Mouse (Mus musculus) heart, adult 9 months (tissue): Measurements from ENCODE around the gene Rrp1b.

Experiments
- DNase-seq, 2 experiments: peaks; one replicate each; pipeline ENCODE4 v3.0.0; 2022; ENCODE audit warnings: low spot score in 2 of 2

The Rrp1b gene

DNA sequence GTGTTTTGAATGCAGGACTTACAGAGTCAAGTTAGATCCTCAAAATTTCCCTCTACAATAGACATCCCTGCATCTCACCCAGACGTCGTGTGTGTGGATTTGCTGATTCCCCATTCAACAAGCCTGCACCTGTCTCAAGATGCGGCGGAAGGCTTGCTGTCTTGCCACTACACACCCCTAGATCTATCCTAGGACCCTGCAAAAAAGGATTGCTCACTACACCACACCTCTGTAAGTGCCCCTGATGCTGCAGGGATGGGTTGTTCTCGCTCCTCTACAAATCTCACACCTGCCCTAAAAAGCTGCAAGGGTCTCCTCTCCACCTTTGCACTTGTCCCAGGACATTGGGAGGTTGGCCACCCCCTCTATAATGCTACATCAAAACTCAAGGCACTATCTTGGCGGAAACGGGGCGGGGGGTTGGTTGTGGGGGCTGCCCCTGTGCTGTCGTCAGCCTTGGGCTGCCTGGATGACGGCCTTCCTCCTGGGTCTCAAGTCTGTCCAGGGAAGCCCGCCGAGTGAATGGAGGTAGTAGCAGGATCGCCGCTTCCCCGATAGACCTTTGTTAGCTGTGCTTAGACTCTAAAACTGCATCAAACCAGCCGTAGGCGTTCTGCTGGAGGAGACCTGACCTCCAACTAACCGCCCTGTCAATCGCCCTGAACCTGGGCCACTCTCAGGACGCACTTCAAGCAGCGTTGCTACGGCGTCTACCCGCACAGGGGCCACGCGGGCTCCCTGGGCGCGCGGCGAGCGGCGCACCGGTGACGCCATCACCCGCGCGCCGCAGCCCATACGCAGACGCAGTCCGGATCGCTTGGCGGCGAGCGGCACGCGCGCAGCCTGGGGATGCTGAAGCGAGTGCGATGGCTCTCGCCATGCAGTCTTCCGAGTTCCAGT is at the start of gene Rrp1b, which contains the start of gene Hsf2bp:
Gene Rrp1b, plus strand, starts transcription at position 492 of the 900 bp plus-strand sequence.
Gene Hsf2bp, minus strand, starts transcription at position 741 of the 900 bp plus-strand sequence.
- DNase-seq = peak; percentile 50 to 56

- DNase-seq = no peak
Observed at GRCm38 (mm10) chr17:31986915-31987314, 49.0 kb upstream of the Rrp1b start.

DNA sequence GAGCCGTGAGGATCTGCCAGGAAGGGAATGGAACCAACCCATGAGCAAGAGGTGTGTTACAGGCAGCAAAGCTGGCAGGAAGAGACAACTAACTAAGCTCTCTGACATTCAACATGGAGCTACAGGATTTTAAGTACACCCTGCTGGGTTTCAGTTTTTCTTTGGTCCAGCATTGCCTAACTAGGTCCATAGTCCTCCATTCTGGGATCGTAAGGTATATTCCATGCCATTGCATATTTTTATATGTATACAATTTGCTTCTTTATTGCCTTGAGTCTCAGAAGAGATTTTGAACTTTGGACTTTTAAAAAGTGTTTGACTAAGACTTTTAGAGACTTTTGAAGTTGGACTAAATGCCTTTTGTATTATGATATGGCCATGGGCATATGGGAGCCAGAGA is 46.9 kb upstream of the Rrp1b start:
- no peak for DNase-seq

GRCm38 (mm10) chr17:31992004-31992403 is 43.9 kb upstream of the Rrp1b start:
- DNase-seq = no peak

DNA sequence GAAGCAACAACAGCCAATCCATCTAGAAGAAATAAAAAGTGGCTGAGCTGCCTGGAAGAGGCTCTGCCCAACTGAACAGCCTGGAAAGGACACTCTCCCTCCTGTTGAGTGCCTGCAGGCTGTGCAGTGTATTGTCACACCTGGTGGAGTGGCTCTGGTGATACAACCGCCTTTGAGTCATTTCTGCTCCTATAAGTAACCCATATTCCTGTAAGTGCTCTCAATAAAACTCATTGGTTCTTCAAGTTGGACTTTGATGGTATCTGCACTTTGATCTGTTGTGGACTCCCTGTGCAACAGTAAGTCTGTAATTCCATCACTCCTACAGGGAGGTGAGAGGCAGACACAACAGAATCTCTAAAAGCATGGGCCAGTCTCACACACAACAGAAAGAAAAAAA is 42.5 kb upstream of the Rrp1b start:
- DNase-seq = no peak

DNA sequence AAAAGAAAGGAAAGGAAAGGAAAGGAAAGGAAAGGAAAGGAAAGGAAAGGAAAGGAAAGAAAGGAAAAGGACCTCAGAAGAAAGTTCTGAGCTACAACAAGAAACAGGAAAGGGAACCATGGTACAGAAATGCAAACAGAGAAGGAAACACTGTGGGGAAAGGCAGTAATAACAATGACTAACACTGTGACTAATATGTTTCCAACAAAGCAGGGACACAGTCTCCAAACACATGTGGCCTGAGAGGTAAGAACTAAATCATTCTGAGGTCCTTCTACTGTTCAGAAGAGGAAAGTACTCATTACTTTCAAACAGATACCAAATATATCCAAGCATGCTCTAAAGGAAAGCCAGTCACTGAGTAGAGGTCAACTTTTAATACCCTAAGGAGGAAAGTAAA is 41.8 kb upstream of the Rrp1b start:
- DNase-seq = no peak

- no peak for DNase-seq
Observed at GRCm38 (mm10) chr17:31995784-31996183, 40.1 kb upstream of the Rrp1b start.

DNA sequence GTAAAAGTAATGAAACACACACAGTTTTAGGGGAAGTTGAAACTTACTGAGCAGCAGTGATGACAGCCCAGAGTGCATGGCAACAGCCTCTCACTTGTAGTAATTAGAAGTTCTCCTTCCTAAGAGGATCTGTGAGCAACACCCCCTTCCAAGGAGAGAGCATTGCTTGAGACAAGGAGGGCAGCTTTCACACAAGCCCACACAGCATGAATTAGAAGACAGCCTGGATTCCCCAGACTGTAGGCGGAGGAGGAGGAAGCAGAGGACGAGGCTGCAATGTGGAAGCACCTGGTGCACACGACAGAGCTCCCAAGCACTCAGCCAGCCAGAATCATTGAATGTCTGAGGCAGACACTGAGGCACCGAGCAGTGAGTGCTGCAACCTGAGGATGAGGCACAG is 39.6 kb upstream of the Rrp1b start:
- no peak for DNase-seq

DNA sequence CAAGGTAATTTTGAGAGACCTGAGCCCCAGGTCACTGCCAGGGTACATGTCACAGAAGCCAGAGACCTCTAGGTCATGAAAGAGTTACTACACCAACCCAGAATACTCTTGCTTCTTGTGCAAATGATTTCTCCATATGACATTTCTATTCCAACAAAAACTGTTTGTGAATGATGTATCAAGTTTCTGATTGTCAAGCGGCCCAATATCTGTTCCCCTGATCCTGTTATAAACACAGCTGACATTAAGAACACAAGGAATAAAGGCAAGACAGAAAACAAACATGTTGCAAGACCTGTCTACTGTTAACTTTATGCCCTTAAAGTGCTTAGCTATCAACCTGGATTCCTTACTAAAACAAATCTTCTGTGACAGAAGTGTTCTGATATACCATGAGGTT is 37.5 kb upstream of the Rrp1b start:
- DNase-seq = no peak

DNA sequence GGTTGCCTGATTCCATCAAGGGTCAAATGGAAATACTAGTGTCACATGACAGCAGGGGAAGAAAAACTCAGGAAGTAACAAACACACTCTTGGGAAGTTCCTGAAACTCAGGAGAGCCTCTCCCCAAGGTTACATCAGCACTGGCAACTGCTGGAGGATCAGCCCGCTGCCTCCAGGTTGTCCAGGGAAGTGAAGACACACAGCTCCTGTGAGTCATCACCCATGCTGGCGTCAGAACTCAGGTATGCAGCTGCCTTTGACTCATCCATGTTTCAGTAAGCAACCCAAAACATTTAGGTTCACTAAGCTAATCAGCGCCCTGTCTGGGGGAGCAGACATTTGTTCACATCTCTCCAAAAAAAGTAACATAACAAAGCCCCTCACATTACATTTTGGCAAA is 32.6 kb upstream of the Rrp1b start:
- DNase-seq = no peak

DNA sequence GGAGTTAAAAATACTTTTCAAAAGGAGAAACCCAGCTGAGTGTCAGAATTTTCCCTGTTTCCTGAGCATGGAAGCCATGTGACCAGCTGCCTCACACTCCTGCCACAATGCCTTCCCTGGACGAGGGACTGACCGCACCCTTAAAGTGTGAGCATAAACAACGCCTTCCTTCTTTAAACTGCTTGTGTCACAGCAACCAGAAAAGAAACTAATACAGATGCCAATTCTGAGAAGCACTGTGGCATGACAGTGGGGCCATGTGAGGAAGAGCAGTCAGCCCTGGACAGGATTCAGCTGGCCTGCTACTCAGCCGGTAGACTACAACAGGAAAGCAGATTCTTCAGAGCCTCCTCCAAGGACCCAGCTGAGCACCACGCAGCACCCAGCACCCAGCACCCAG is 29.1 kb upstream of the Rrp1b start:
- peak; percentile 56 to 64 for DNase-seq

DNA sequence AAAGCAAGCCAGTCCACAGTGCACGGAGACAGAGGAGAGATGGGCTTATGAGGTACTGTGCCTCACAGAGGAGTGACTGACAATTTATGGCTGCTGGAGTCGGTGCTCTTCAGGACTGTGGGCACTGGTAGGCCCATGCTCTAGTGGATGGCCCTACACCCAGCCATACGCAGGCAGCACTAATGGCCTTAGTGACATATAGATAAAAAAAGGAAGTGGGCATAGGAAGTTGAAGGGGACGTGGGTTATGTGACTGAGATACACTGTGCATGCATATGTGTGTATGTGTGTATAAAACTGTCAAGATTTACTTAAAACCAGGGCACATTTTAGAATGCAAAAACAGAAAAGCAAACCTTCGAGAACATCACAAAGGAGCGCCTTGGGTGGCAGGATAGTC is 24.2 kb upstream of the Rrp1b start:
- no peak for DNase-seq

- DNase-seq = no peak
Observed at GRCm38 (mm10) chr17:32012254-32012653, 23.6 kb upstream of the Rrp1b start.

GRCm38 (mm10) chr17:32013659-32014058 is 22.2 kb upstream of the Rrp1b start:
- no peak for DNase-seq

DNA sequence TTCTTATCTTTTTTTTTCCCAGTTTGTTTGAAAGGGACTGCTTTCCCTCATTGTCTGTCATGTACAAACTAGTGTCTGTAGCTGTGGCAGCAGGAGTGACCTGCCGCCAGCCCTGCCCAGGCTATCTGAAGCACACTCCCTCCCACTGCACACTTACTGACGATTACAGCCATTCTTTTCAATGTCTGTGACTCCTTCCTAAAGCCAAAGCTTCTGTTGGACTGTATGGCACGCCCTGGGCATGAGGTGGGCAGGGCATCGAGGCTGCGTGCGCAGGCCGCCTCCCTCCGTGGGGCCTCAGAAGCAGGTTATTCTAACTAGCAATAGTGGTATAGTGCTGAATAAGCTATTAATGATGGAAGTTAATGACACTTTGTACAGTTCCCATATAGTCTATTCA is 19.4 kb upstream of the Rrp1b start:
- no peak for DNase-seq

GRCm38 (mm10) chr17:32018127-32018894 is 17.6 kb upstream of the Rrp1b start:
- peak; percentile 60 to 64 for DNase-seq

DNA sequence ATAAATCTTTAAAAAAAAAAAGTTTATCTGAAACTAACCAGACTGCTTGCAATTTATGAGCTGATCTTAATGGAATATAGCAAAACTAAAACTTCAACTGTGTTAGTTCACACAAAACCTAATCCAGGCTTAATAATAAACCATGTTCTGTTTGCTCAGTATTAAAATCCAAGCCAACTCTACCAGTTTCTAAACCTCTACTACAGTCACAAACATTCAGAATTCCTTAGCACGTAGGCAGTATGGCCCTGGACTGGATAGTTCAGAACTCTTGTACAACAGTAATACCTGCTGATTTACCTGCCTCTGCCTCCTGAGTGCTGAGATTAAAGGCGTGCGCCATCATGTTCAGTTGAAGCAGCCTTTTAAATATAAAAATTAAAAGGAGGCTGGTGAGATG is 13.9 kb upstream of the Rrp1b start:
- no peak for DNase-seq

DNA sequence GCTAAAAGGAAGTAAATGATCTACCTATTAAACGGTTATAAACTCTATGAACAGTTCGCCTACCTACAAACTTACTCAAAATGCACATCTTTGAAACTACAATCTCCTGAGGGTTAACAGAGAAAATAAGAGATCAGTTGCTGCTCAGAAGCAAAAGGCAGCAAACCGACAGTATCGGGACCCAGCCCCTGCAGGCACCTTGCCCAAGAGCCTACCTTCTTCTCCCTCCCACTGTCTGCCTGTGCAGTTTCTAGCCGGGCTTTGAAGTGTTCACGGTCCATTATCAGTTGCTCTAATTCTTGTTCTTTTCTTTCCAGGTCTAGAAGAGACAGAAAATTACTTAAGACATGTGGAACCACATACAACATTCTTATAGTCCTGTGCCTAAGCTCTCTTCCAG is 13.3 kb upstream of the Rrp1b start:
- no peak for DNase-seq

GRCm38 (mm10) chr17:32023088-32023487 is 12.8 kb upstream of the Rrp1b start:
- DNase-seq = peak; percentile 12 to 27

DNA sequence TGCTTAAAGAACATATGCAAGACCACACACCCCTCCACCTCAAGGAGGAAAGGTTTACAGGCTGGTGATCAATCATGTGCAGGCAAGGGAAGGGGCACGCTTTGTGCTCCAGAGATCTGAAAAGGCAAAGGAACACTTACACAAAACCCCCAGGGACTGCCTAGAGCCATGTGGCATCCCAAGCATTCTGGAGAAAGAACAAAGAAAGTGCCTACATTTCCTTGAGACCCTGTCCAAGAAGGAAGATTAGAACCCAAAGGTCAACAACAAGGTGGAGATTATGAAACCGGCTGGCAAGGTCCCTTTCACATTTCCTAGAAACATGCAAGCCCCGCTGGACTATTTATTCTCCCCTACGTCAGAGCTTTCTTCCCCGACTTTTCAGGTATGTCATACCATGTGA is 11.2 kb upstream of the Rrp1b start:
- peak; percentile 23 to 33 for DNase-seq

- DNase-seq = peak; percentile 50 to 70
Observed at GRCm38 (mm10) chr17:32025386-32025785, 10.5 kb upstream of the Rrp1b start.

- DNase-seq = no peak
Observed at GRCm38 (mm10) chr17:32027666-32028065, 8.2 kb upstream of the Rrp1b start.

GRCm38 (mm10) chr17:32028301-32028700 is 7.6 kb upstream of the Rrp1b start:
- no peak for DNase-seq
